Mouse (Mus musculus) thymus, postnatal 36 days (tissue): ENCODE measurements at regions not wholly inside any gene's neighbourhood (a gene's known extent, or its start where the extent isn't known, plus 50 kb on each side); places are given as distances from the start of the nearest gene placed in this dataset.

Experiments used
- DNase-seq, 2 experiments: peaks; one replicate each; pipeline ENCODE4 v3.0.0; 2022; ENCODE audit warnings: mixed read lengths in 2 of 2

GRCm38 (mm10) chr9:46938628-46939027, 59.9 kb upstream of the Gm4791 start:
- no peak for DNase-seq

- DNase-seq = no peak
Measured at GRCm38 (mm10) chr9:46925641-46926040, 72.9 kb upstream of the Gm4791 start.

GRCm38 (mm10) chr9:46920081-46920480, 78.5 kb upstream of the Gm4791 start:
- DNase-seq = no peak

- no peak for DNase-seq
Measured at GRCm38 (mm10) chr9:46913238-46913637, 85.3 kb upstream of the Gm4791 start.

- no peak for DNase-seq
Measured at GRCm38 (mm10) chr9:46909412-46910013, 89.0 kb upstream of the Gm4791 start.

GRCm38 (mm10) chr9:46905081-46905480, 93.5 kb upstream of the Gm4791 start:
- no peak for DNase-seq

GRCm38 (mm10) chr9:46903491-46904220, 94.9 kb upstream of the Gm4791 start:
- DNase-seq = no peak

GRCm38 (mm10) chr9:46899283-46899682, 99.3 kb upstream of the Gm4791 start:
- no peak for DNase-seq

- no peak for DNase-seq
Measured at GRCm38 (mm10) chr9:46898120-46898519, 100.4 kb upstream of the Gm4791 start.

- DNase-seq = no peak
Measured at GRCm38 (mm10) chr9:46891829-46892228, 106.7 kb upstream of the Gm4791 start.

GRCm38 (mm10) chr9:46889933-46890662, 108.4 kb upstream of the Gm4791 start:
- DNase-seq = no peak

- no peak for DNase-seq
Measured at GRCm38 (mm10) chr9:46871211-46871994, 127.1 kb upstream of the Gm4791 start.

- DNase-seq = no peak
Measured at GRCm38 (mm10) chr9:46863934-46864333, 134.6 kb upstream of the Gm4791 start.

- DNase-seq = no peak
Measured at GRCm38 (mm10) chr9:46851753-46852152, 146.8 kb upstream of the Gm4791 start.

GRCm38 (mm10) chr9:46851336-46851735, 147.2 kb upstream of the Gm4791 start:
- no peak for DNase-seq

- DNase-seq = no peak
Measured at GRCm38 (mm10) chr9:46845276-46845675, 153.3 kb upstream of the Gm4791 start.

GRCm38 (mm10) chr9:46843781-46844180, 154.8 kb upstream of the Gm4791 start:
- DNase-seq = no peak

GRCm38 (mm10) chr9:46841571-46841970, 157.0 kb upstream of the Gm4791 start:
- DNase-seq = no peak

GRCm38 (mm10) chr9:46835261-46835660, 163.3 kb upstream of the Gm4791 start:
- DNase-seq = no peak

GRCm38 (mm10) chr9:46830746-46831560, 167.6 kb upstream of the Gm4791 start:
- no peak for DNase-seq

- no peak for DNase-seq
Measured at GRCm38 (mm10) chr9:46830316-46830715, 168.2 kb upstream of the Gm4791 start.

- no peak for DNase-seq
Measured at GRCm38 (mm10) chr9:46824703-46825102, 173.8 kb upstream of the Gm4791 start.
